Mouse (Mus musculus) gastrocnemius, adult 18-20 months (tissue): ENCODE data around the gene Itga6. TPM values are rescaled to one million over a fixed set of nuclear protein-coding genes. Genes with fewer than 3 reads are reported as not detected.
A peak's percentile ranks its signal among the peaks of the same experiment; 100 is the strongest.
"Not testable (repeated sequence)": the region's sequence is repeated elsewhere in the genome, so short reads cannot be mapped to it uniquely, and the experiment has no call there.

Experiments
- DNase-seq: peaks from one replicate; pipeline ENCODE4 v3.0.0; 2021; ENCODE audit warnings: low spot score
- long read RNA-seq, 2 experiments: library from polyadenylated mRNA; stranded (forward); transcript quantifications; one replicate each; pipeline ENCODE4 v2.0.0; 2021
- total RNA-seq, 2 experiments: library from RNA; stranded (reverse); gene quantifications; 2 replicates each; pipeline ENCODE4 v1.2.3; 2021

Gene Itga6
- 10 to 100 TPM; 14.2 to 18.3 TPM for total RNA-seq
- long read RNA-seq, experiment 1, full-length matches to known transcripts, result 3 of 6 reads
- long read RNA-seq, experiment 1, partial matches to known transcripts, result 3 of 6 reads
- long read RNA-seq, experiment 1, other reads (novel, unspliced or antisense), result 0 of 6 reads
- long read RNA-seq, experiment 2, full-length matches to known transcripts, result 3 of 8 reads
- long read RNA-seq, experiment 2, partial matches to known transcripts, result 4 of 8 reads
- long read RNA-seq, experiment 2, other reads (novel, unspliced or antisense), result 1 of 8 reads

GRCm38 (mm10) chr2:71745610-71746374 is at the start of gene Itga6:
Gene Itga6 (plus strand): TSS chr2:71745616.
- DNase-seq, result no peak

GRCm38 (mm10) chr2:71696776-71697175 is 48.6 kb upstream of the Itga6 start:
- DNase-seq, result no peak

GRCm38 (mm10) chr2:71697408-71698336 is 47.7 kb upstream of the Itga6 start:
- DNase-seq, result no peak

- DNase-seq, result no peak
Observed at GRCm38 (mm10) chr2:71698366-71698765, 47.0 kb upstream of the Itga6 start.

- DNase-seq, result no peak
Observed at GRCm38 (mm10) chr2:71698942-71699341, 46.5 kb upstream of the Itga6 start.

- DNase-seq, result no peak
Observed at GRCm38 (mm10) chr2:71701341-71701740, 44.1 kb upstream of the Itga6 start.

- no peak for DNase-seq
Observed at GRCm38 (mm10) chr2:71704309-71704708, 41.1 kb upstream of the Itga6 start.

- DNase-seq, result no peak
Observed at GRCm38 (mm10) chr2:71708886-71709285, 36.5 kb upstream of the Itga6 start.

- DNase-seq, result no peak
Observed at GRCm38 (mm10) chr2:71711640-71712039, 33.8 kb upstream of the Itga6 start.

- no peak for DNase-seq
Observed at GRCm38 (mm10) chr2:71714416-71714815, 31.0 kb upstream of the Itga6 start.

GRCm38 (mm10) chr2:71719005-71719386 is 26.4 kb upstream of the Itga6 start:
- no peak for DNase-seq

- DNase-seq, result no peak
Observed at GRCm38 (mm10) chr2:71719387-71720034, 25.9 kb upstream of the Itga6 start.

- not testable (repeated sequence) for DNase-seq
Observed at GRCm38 (mm10) chr2:71720556-71720955, 24.9 kb upstream of the Itga6 start.

GRCm38 (mm10) chr2:71722913-71723312 is 22.5 kb upstream of the Itga6 start:
- no peak for DNase-seq

- peak; percentile 14 for DNase-seq
Observed at GRCm38 (mm10) chr2:71723623-71724022, 21.8 kb upstream of the Itga6 start.

- no peak for DNase-seq
Observed at GRCm38 (mm10) chr2:71724028-71724427, 21.4 kb upstream of the Itga6 start.

- no peak for DNase-seq
Observed at GRCm38 (mm10) chr2:71725446-71725845, 20.0 kb upstream of the Itga6 start.

GRCm38 (mm10) chr2:71726883-71727676 is 18.3 kb upstream of the Itga6 start:
- no peak for DNase-seq

- no peak for DNase-seq
Observed at GRCm38 (mm10) chr2:71728341-71728740, 17.1 kb upstream of the Itga6 start.

- DNase-seq, result no peak
Observed at GRCm38 (mm10) chr2:71728796-71729195, 16.6 kb upstream of the Itga6 start.
